Mouse (Mus musculus) neural tube, embryonic 15.5 days (tissue): ENCODE data around the gene Tapbpl. TPM values are rescaled to one million over a fixed set of nuclear protein-coding genes. Genes with fewer than 3 reads are reported as not detected.
A peak's percentile ranks its signal among the peaks of the same experiment; 100 is the strongest.

ENCODE experiments used
- ATAC-seq: fragments of 200-750 bp; cut with Nextera tagmentation; 2 replicates; pipeline ENCODE4 v1.8.0; 2017; ENCODE audit warnings: mild to moderate bottlenecking, moderate TSS enrichment, moderate library complexity; ENCODE audit not compliant: low FRiP score
- H3K27ac ChIP-seq: fragments of 300-500 bp; sonication (generic); replicated peaks from 2 replicates; pipeline ENCODE4 v1.5.1; 2015; ENCODE audit warnings: mild to moderate bottlenecking, inconsistent platforms
- H3K27me3 ChIP-seq: fragments of 300-500 bp; sonication (generic); replicated peaks from 2 replicates; pipeline ENCODE4 v1.6.1; 2015; ENCODE audit warnings: inconsistent platforms
- H3K36me3 ChIP-seq: fragments of 300-500 bp; sonication (generic); 2 replicates; pipeline ENCODE4 v1.6.1; 2015; ENCODE audit warnings: inconsistent platforms
- H3K4me1 ChIP-seq: fragments of 300-500 bp; sonication (generic); 2 replicates; pipeline ENCODE4 v1.6.1; 2015; ENCODE audit warnings: inconsistent platforms
- H3K4me2 ChIP-seq: fragments of 300-500 bp; sonication (generic); 2 replicates; pipeline ENCODE4 v1.6.1; 2015; ENCODE audit warnings: inconsistent platforms, mild to moderate bottlenecking, moderate library complexity
- H3K4me3 ChIP-seq: fragments of 300-500 bp; sonication (generic); replicated peaks from 2 replicates; pipeline ENCODE4 v1.5.1; 2015; ENCODE audit warnings: mild to moderate bottlenecking, inconsistent platforms
- H3K9ac ChIP-seq: fragments of 300-500 bp; sonication (generic); replicated peaks from 2 replicates; pipeline ENCODE4 v1.6.1; 2015; ENCODE audit warnings: mild to moderate bottlenecking, inconsistent platforms
- H3K9me3 ChIP-seq: fragments of 300-500 bp; sonication (generic); replicated peaks from 2 replicates; pipeline ENCODE4 v1.6.1; 2016; ENCODE audit warnings: inconsistent platforms
- WGBS: fragments of 180-500 bp; shearing (Covaris S2); methylation state at CpG from one replicate; pipeline ENCODE4 v1.1.7; 2015; ENCODE audit warnings: mixed read lengths; 5-methylcytosine and 5-hydroxymethylcytosine counted together
- microRNA-seq: library from miRNA; unstranded; fragments of <30 nt; microRNA quantifications from one replicate; pipeline ENCODE4, GENCODE M21; 2017
- polyA plus RNA-seq: library from polyadenylated mRNA; unstranded; fragments of >200 nt; fragmentation: Nextera tagmentation; extraction: Ambion mirVana; gene quantifications from 2 replicates; pipeline ENCODE4 v1.2.1, GENCODE M21; 2015

Tapbpl gene
- polyA plus RNA-seq, 1 experiment from 2014 or later: 7.1 TPM

GRCm38 (mm10) chr6:125192016-125192714 lies 39.5 kb downstream of the Tapbpl start:
- ATAC-seq: peak; percentile 96
- Histone ChIP-seq H3K4me2 (peak overlapping the region; percentile 92), H3K9me3 (no peaks in the 10 kb centered on the region), H3K4me3 (peak overlapping the region; percentile 74), H3K27ac (peak overlapping the region; percentile 100), H3K9ac (peak overlapping the region; percentile 78), H3K36me3 (peaks cover 39% of the 10 kb centered on the region), H3K4me1 (peaks cover 30% of the 10 kb centered on the region), H3K27me3 (no peaks in the 10 kb centered on the region)
- under 1% methylated on average over 34 of the region's 34 CpGs for WGBS

DNA sequence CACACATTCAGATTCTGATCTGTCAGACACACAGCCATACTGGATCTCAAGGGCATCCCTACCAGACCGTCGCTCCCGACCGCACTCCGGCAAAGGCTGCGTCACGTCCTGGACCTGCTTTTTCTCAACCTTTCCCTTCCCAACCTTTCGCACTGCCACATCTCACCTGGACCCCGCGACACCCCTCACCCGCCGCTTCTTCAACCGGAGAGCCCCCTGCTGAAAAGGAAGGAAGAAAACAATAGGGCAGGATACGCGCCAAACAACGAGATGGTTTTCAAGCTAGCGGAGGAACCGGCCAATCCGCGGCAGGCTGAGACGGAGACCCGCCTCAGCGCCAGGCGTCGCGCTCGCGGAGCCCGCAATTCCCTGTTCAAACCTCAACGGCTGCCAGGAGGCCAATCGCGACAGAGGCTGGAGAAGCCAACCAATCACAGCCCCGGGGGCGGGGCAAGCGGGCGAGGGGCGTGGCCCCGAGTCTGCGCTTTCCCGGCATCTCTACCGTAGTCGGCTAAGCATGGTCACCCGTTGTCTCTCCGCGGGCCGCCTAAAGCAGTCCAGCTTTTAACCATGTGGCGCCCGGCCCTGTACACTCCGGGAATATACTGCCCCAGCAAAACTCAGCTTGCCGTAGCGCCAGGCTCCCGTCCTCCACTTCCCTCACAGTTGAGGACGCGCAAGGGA lies 40.2 kb downstream of the Tapbpl start, which contains the start of the genes Ncapd2 and Mrpl51:
Ncapd2 (minus strand) TSS at position 370 of the 684 bp plus-strand sequence.
Mrpl51 (plus strand) TSS at position 470 of the 684 bp plus-strand sequence.
- WGBS: under 1% methylated on average over 54 of the region's 54 CpGs
- Histone ChIP-seq H3K27me3 (no peaks in the 10 kb centered on the region), H3K9ac (peak within 1 kb of the TSS; percentile 78), H3K27ac (peak within 1 kb of the TSS; percentile 100), H3K4me2 (peak within 1 kb of the TSS; percentile 92), H3K36me3 (peaks cover 43% of the 10 kb centered on the region), H3K4me1 (peaks cover 30% of the 10 kb centered on the region), H3K4me3 (peak within 1 kb of the TSS; percentile 74), H3K9me3 (no peaks in the 10 kb centered on the region)
- ATAC-seq: peak; percentile 98

DNA sequence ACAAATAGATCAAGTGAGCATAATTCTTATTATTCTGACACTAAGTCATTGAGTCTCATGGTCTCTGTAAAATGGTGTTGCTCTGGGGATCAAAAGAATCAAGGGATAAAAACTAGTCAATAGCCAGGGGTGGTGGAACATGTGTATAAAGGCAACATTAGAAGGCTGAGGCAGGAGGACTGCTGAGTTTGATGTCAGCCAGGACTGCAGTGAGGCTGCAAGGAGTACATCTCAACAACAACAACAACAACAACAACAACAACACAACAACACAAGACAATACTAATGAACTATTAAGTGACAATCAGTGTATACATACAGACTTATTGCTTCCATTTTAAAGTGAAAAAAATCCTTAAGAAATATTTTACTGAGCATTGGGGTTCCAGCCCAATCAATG lies 40.8 kb downstream of the Tapbpl start:
- Histone ChIP-seq H3K9ac (peak overlapping the region; percentile 69), H3K4me1 (peaks cover 30% of the 10 kb centered on the region), H3K36me3 (peaks cover 50% of the 10 kb centered on the region), H3K27me3 (no peaks in the 10 kb centered on the region), H3K27ac (peak overlapping the region; percentile 100; the same call in 1 of the 2 replicates), H3K9me3 (no peaks in the 10 kb centered on the region), H3K4me2 (peak overlapping the region; percentile 92), H3K4me3 (peak overlapping the region; percentile 74)
- ATAC-seq: no peak

- 93% methylated on average over 10 of the region's 10 CpGs for WGBS
- H3K36me3 ChIP-seq: peaks cover 72% of the 10 kb centered on the region
These were observed 45.5 kb downstream of the Tapbpl start for GRCm38 (mm10) chr6:125186203-125186602.

DNA sequence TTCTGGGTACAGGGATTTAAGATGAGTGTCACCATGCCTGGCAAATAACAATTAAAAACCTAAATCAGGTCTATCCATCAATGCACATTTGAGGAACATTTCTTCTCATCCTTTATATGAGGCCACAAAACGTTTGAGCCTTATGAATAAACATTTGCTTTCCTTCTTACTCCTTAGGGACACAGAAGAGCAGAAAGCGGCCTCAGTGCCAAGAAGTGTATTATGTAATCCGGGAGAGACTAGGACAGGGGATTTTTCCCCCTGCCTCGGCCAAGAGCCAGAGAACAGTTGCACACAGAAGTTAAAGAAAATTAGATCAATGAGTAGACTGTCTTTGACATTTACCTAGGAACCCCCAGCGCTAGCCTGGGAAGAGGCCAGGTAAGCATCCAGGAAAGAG lies 49.5 kb downstream of the Tapbpl start:
- WGBS: 71% methylated on average over 5 of the region's 5 CpGs

More at GRCm38 (mm10) chr6:125186203-125186602, 45.5 kb downstream of the Tapbpl start:
- Histone ChIP-seq H3K4me1 (peaks cover 11% of the 10 kb centered on the region), H3K4me2 (no peak overlapping the region), H3K9me3 (no peaks in the 10 kb centered on the region), H3K27ac (no peak overlapping the region), H3K4me3 (no peak overlapping the region), H3K9ac (no peak overlapping the region), H3K27me3 (no peaks in the 10 kb centered on the region)
- no peak for ATAC-seq

GRCm38 (mm10) chr6:125179601-125180000 lies 52.1 kb downstream of the Tapbpl start:
- Histone ChIP-seq H3K9me3 (no peaks in the 10 kb centered on the region), H3K4me3 (no peak overlapping the region), H3K4me2 (no peak overlapping the region), H3K9ac (no peak overlapping the region), H3K27ac (no peak overlapping the region), H3K4me1 (no peaks in the 10 kb centered on the region), H3K27me3 (no peaks in the 10 kb centered on the region), H3K36me3 (peaks cover 89% of the 10 kb centered on the region)
- WGBS: 91% methylated on average over 7 of the region's 7 CpGs
- no peak for ATAC-seq

More for the DNA sequence above, 49.5 kb downstream of the Tapbpl start:
- Histone ChIP-seq H3K4me2 (no peak overlapping the region), H3K27ac (no peak overlapping the region), H3K4me1 (no peaks in the 10 kb centered on the region), H3K36me3 (peaks cover 87% of the 10 kb centered on the region), H3K9ac (no peak overlapping the region), H3K4me3 (no peak overlapping the region), H3K27me3 (no peaks in the 10 kb centered on the region), H3K9me3 (no peaks in the 10 kb centered on the region)
- ATAC-seq: no peak

DNA sequence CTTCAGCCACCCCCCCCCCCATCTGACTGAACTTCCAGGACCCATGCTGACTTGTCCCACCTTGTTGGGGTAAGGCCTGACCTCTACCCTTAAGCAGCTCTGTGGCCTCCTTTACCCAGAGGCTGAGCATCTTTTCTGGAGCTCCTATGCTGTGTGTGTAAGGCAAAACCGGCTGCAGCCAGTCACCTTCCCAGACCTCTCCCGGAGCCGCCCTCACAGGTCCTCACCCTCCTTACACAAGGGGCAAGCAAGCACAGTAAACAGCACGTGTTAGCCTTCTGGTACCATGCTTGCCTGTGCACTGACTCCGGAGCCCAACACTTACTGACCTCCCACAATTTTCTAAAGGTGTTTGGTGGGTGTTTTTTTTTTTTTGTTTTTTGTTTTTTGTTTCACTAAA lies 56.2 kb downstream of the Tapbpl start:
- ATAC-seq: no peak
- Histone ChIP-seq H3K9ac (no peak overlapping the region), H3K4me2 (no peak overlapping the region), H3K36me3 (peaks cover 92% of the 10 kb centered on the region), H3K9me3 (no peaks in the 10 kb centered on the region), H3K4me3 (no peak overlapping the region), H3K4me1 (no peaks in the 10 kb centered on the region), H3K27me3 (no peaks in the 10 kb centered on the region), H3K27ac (no peak overlapping the region)
- WGBS: 93% methylated on average over 5 of the region's 5 CpGs

Small RNAs within 50 kb of the gene (microRNA-seq; reads per million reads assigned to microRNA genes)
- gene Mir3098 (not detected), gene Mir8113 (not detected)

Other genes with a start within 250 kb of the Tapbpl start
- 59.4 and 72.4 TPM in 2 replicates for gene Pianp, start 235.2 kb downstream of the Tapbpl start, polyA plus RNA-seq
- gene Zfp384, start 222.7 kb downstream of the Tapbpl start, polyA plus RNA-seq: 18.5 and 19.5 TPM in 2 replicates
- gene Ing4, start 192.1 kb downstream of the Tapbpl start, polyA plus RNA-seq: 129 and 133 TPM in 2 replicates
- gene Acrbp, start 182.2 kb downstream of the Tapbpl start, polyA plus RNA-seq: 17.3 and 21.5 TPM in 2 replicates
- gene Lpar5, start 163.9 kb downstream of the Tapbpl start, polyA plus RNA-seq: 1.0 and 1.2 TPM in 2 replicates
- gene Chd4, start 135.9 kb downstream of the Tapbpl start, polyA plus RNA-seq: 87.5 and 93.9 TPM in 2 replicates
- 47.8 and 58.0 TPM in 2 replicates for gene Nop2, start 100.0 kb downstream of the Tapbpl start, polyA plus RNA-seq
- gene Iffo1, start 86.6 kb downstream of the Tapbpl start, polyA plus RNA-seq: 20.1 and 24.6 TPM in 2 replicates
- gene Gapdh, start 65.4 kb downstream of the Tapbpl start, polyA plus RNA-seq: 1,563 and 1,690 TPM in 2 replicates
- gene Ncapd2, start 40.2 kb downstream of the Tapbpl start, polyA plus RNA-seq: 38.2 and 56.6 TPM in 2 replicates
- gene Mrpl51, start 40.1 kb downstream of the Tapbpl start, polyA plus RNA-seq: 156 and 167 TPM in 2 replicates
- gene Vamp1, start 16.3 kb downstream of the Tapbpl start, polyA plus RNA-seq: 53.8 and 57.4 TPM in 2 replicates
- gene Cd27, start 5.2 kb upstream of the Tapbpl start, polyA plus RNA-seq: 2.0 and 12.9 TPM in 2 replicates
- gene Tuba3a, start 54.2 kb upstream of the Tapbpl start, polyA plus RNA-seq: not detected in 2 replicates
- 19.5 and 28.1 TPM in 2 replicates for gene Ltbr, start 82.0 kb upstream of the Tapbpl start, polyA plus RNA-seq
- 0.44 and 2.6 TPM in 2 replicates for gene Scnn1a, start 88.8 kb upstream of the Tapbpl start, polyA plus RNA-seq
- 13.6 and 28.4 TPM in 2 replicates for gene Tnfrsf1a, start 117.5 kb upstream of the Tapbpl start, polyA plus RNA-seq
- 0.23 and 0.70 TPM in 2 replicates for gene Plekhg6, start 148.9 kb upstream of the Tapbpl start, polyA plus RNA-seq